Mouse (Mus musculus): ENCODE results near the gene Ppargc1a.

GRCm38 (mm10) chr5:51528165-51528498, 39.4 kb downstream of the Ppargc1a start:
- TF ChIP-seq CTCF (IDR thresholded peaks at IDR 0.05; ENCODE audit: low read depth, low read length) (no peak), TAL1 (conservative IDR thresholded peaks at IDR 0.05; ENCODE audit: low read depth, low read length) (no peak), GATA1 (IDR thresholded peaks at IDR 0.05; ENCODE audit: borderline replicate concordance, low read length) (no peak)

Data from G1E (cell line).